Mouse (Mus musculus) spleen, adult 2 months (tissue): ENCODE results near the gene Hoxb5. TPM values are rescaled to one million over a fixed set of nuclear protein-coding genes. Genes with fewer than 3 reads are reported as not detected.

Experiments used
- DNase-seq, 2 experiments: peaks; one replicate each; pipeline versions ENCODE4 v3.0.0 to v3.0.0-alpha.2; 2012 to 2021; ENCODE audit warnings: low spot score in 2 of 2, low read depth in 1 of 2
- H3K27ac ChIP-seq: fragments of 200-500 bp; 2 replicates; pipeline ENCODE4 v1.5.1; 2012; ENCODE audit warnings: low read length, inconsistent platforms; ENCODE audit not compliant: insufficient read depth
- H3K27me3 ChIP-seq: fragments of 200-500 bp; 2 replicates; pipeline ENCODE4 v1.6.1; 2012; ENCODE audit warnings: mild to moderate bottlenecking, moderate library complexity, low read length, inconsistent platforms; ENCODE audit not compliant: control insufficient read depth, insufficient read depth
- H3K36me3 ChIP-seq: fragments of 200-500 bp; 2 replicates; pipeline ENCODE4 v1.6.1; 2012; ENCODE audit warnings: mild to moderate bottlenecking, low read length, inconsistent platforms; ENCODE audit not compliant: control insufficient read depth, insufficient read depth
- H3K4me1 ChIP-seq: fragments of 200-500 bp; 2 replicates; pipeline ENCODE4 v1.6.1; 2011; ENCODE audit warnings: inconsistent platforms; ENCODE audit not compliant: control insufficient read depth, insufficient read depth, insufficient read length
- H3K4me3 ChIP-seq: fragments of 200-500 bp; 2 replicates; pipeline ENCODE4 v1.5.1; 2011; ENCODE audit warnings: mild to moderate bottlenecking, inconsistent platforms; ENCODE audit not compliant: insufficient read depth, insufficient read length; ENCODE audit errors: extremely low read depth
- CTCF ChIP-seq: fragments of 200-500 bp; IDR thresholded peaks from 2 replicates; pipeline ENCODE4 v1.5.1; 2011; ENCODE audit warnings: mild to moderate bottlenecking, inconsistent platforms; ENCODE audit not compliant: insufficient read depth, insufficient read length, insufficient replicate concordance; ENCODE audit errors: extremely low read depth
- POLR2A ChIP-seq: fragments of 200-500 bp; IDR thresholded peaks from 2 replicates; pipeline ENCODE4 v1.6.1; 2011; ENCODE audit warnings: low read depth, low read length, inconsistent platforms
- WGBS: fragments of 180-500 bp; shearing (Covaris S2); methylation state at CpG from one replicate; pipeline ENCODE4 v1.1.7; 2018; 5-methylcytosine and 5-hydroxymethylcytosine counted together
- polyA plus RNA-seq: library from polyadenylated mRNA; depleted of rRNA; stranded (reverse); fragments of >200 nt; gene quantifications from 2 replicates; pipeline ENCODE4 v1.2.3, GENCODE M21; 2012

The Hoxb5 gene
- polyA plus RNA-seq, 1 experiment: 0.37 TPM

GRCm38 (mm10) chr11:96294245-96295091 is 8.7 kb upstream of the Hoxb5 start:
- TF ChIP-seq CTCF (peak; percentile 69; the same call in 1 of the 2 replicates), POLR2A (no peak)
- peak; percentile 49 to 65 for DNase-seq
- WGBS: 1% methylated on average over 32 of the region's 32 CpGs
- Histone ChIP-seq H3K36me3 (no peaks in the 10 kb centered on the region), H3K27me3 (peaks cover 40% of the 10 kb centered on the region), H3K27ac (no peak overlapping the region), H3K4me1 (peaks cover 6% of the 10 kb centered on the region), H3K4me3 (no peak overlapping the region)

DNA sequence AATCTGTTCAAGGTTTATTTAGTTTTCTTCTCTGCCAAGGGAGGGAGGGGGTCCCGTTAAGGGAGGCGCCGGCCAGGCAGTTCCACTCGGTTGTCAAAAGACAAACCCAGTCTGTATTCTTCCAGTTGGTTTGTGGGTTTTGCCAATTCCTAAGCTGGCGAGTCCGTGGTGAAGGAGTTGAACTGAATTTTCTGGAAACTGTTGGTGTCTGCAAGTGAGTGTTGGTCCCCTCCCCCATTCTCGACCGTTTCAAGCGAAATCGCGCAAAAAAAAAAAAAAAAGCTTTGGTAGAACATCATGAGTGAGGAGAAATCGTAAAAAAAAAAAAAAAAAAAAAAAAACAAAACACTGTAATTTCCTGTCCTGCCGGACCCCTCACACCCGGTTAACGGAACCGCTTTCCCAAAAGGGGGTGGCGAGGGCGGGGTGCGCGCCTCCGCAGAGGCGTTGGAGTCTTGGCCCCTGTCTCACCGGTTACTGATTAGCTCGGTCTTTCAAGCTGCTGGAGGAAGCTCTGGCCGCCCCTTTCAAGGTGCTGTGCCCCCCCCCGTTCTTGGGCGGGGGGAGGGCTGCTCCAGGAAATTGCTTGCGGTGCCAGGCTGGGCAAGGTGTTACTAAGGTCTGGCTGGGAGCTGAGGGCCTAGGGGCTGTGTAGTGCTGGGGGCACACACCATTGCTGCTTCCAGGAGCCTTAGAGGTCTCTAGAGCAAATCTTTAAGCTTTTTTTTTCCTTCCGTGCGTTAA is 7.9 kb upstream of the Hoxb5 start:
- no peak overlapping the region for H3K4me3 ChIP-seq
- H3K4me1 ChIP-seq: peaks cover 6% of the 10 kb centered on the region
- H3K27ac ChIP-seq: no peak overlapping the region
- WGBS: 3% methylated on average over 30 of the region's 30 CpGs
- no peaks in the 10 kb centered on the region for H3K36me3 ChIP-seq
- no peak for DNase-seq
- TF ChIP-seq CTCF (no peak), POLR2A (no peak)
- peaks cover 43% of the 10 kb centered on the region for H3K27me3 ChIP-seq

DNA sequence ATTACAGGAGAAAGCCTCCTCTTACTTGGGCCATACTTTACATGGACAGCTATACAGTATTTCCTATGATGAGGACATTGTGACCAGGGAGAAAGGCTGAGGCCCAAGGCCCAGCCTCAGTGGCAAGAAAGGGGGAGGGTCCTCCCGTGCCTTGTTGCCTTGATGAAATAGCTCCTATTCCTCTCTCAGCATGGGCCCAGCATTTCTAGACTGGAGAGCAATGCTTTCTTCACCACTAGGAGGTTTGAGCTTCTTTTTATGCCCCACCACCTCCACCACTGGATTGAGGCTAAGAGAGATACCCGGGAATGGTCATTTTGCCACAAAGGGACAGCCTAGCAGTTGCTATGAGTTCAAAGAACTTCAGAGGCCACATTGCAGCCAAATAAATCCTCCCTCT is 6.1 kb upstream of the Hoxb5 start:
- no peak for TF ChIP-seq POLR2A
- no peak for TF ChIP-seq CTCF
- H3K36me3 ChIP-seq: no peaks in the 10 kb centered on the region
- H3K4me1 ChIP-seq: peaks cover 4% of the 10 kb centered on the region; the same call in 1 of the 2 replicates
- DNase-seq: no peak
- 64% methylated on average over 2 of the region's 2 CpGs for WGBS
- no peak overlapping the region for H3K27ac ChIP-seq
- H3K4me3 ChIP-seq: no peak overlapping the region
- peaks cover 43% of the 10 kb centered on the region for H3K27me3 ChIP-seq

DNA sequence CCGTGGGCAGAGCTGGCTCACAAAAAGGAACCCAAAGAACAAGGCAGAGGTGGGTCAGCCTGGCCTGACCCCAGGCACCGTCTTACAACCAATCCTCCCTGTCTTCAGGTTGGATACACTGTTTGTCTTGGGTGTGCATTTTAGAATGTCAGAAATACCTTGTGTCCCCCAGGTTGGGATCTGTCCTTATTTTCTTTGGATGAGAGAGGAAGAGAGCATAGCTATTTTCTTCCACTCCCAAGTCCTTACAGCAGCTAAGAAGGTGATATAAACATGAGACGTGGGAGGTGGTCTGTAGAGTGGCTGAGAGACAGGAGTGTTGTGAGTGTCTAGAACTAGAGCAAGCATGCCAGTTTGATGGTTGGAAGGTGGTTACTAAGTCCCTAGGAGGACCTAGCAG is 5.7 kb upstream of the Hoxb5 start:
- peaks cover 41% of the 10 kb centered on the region for H3K27me3 ChIP-seq
- peaks cover 4% of the 10 kb centered on the region; the same call in 1 of the 2 replicates for H3K4me1 ChIP-seq
- H3K27ac ChIP-seq: no peak overlapping the region
- no peak overlapping the region for H3K4me3 ChIP-seq
- no peak for DNase-seq
- TF ChIP-seq CTCF (no peak), POLR2A (no peak)
- no peaks in the 10 kb centered on the region for H3K36me3 ChIP-seq
- 79% methylated on average over 3 of the region's 3 CpGs for whole genome bisulfite sequencing

GRCm38 (mm10) chr11:96297968-96298635 is 5.0 kb upstream of the Hoxb5 start:
- Histone ChIP-seq H3K4me1 (peaks cover 4% of the 10 kb centered on the region; the same call in 1 of the 2 replicates), H3K4me3 (no peak overlapping the region), H3K27ac (no peak overlapping the region), H3K36me3 (no peaks in the 10 kb centered on the region), H3K27me3 (peaks cover 38% of the 10 kb centered on the region)
- no peak for DNase-seq
- 53% methylated on average over 11 of the region's 11 CpGs for WGBS
- no peak for TF ChIP-seq POLR2A
- TF ChIP-seq CTCF: no peak

DNA sequence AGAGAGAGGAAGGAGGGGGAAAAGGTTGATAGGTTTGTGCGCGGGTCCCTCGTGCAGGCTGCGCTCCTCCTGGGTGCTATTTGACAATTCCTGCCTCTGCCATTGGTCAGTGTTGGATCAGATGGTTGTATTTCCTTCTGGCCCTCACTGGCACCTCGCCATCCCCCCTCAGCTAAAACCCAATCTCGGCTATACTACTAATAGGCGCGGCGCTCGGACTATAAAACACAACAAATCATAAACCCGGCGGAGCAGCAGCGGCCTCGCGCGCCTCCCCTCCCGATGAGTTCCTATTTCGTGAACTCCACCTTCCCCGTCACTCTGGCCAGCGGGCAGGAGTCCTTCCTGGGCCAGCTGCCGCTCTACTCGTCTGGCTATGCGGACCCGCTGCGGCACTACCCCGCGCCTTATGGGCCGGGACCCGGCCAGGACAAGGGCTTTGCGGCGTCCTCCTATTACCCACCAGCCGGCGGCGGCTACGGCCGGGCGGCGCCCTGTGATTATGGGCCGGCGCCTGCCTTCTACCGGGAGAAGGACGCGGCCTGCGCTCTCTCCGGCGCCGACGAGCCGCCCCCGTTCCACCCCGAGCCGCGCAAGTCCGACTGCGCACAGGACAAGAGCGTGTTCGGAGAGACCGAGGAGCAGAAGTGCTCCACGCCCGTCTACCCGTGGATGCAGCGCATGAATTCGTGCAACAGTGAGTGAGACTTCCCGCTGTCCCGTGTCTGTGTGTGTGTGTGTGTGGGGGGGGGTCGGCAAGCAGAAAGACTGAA is 4.1 kb upstream of the Hoxb5 start:
- H3K4me1 ChIP-seq: peaks cover 4% of the 10 kb centered on the region; the same call in 1 of the 2 replicates
- DNase-seq: no peak
- no peak for TF ChIP-seq CTCF
- no peak for TF ChIP-seq POLR2A
- peak overlapping the region; percentile 21; the same call in 1 of the 2 replicates for H3K4me3 ChIP-seq
- H3K27me3 ChIP-seq: peaks cover 40% of the 10 kb centered on the region
- WGBS: 2% methylated on average over 64 of the region's 66 CpGs
- no peak overlapping the region for H3K27ac ChIP-seq
- H3K36me3 ChIP-seq: no peaks in the 10 kb centered on the region
